Mouse (Mus musculus) heart, adult 2 months (tissue): ENCODE measurements around the gene Mrpl38. TPM values are rescaled to one million over a fixed set of nuclear protein-coding genes. Genes with fewer than 3 reads are reported as not detected.

Experiments used
- DNase-seq, 2 experiments: peaks; one replicate each; pipeline ENCODE4 v3.0.0; 2021
- H3K27ac ChIP-seq: fragments of 200-600 bp; 2 replicates; pipeline ENCODE4 v1.8.1; 2022
- H3K27me3 ChIP-seq: fragments of 200-500 bp; 2 replicates; pipeline ENCODE4 v1.6.1; 2012; ENCODE audit warnings: mild to moderate bottlenecking, low read length, inconsistent platforms, mixed read lengths; ENCODE audit not compliant: control insufficient read depth, insufficient read depth
- H3K36me3 ChIP-seq: fragments of 200-500 bp; 2 replicates; pipeline ENCODE4 v1.6.1; 2012; ENCODE audit warnings: low read length, inconsistent platforms; ENCODE audit not compliant: control insufficient read depth, insufficient read depth
- H3K4me1 ChIP-seq: fragments of 200-500 bp; 2 replicates; pipeline ENCODE4 v1.6.1; 2011; ENCODE audit warnings: low read length; ENCODE audit not compliant: control insufficient read depth, insufficient read depth
- H3K4me3 ChIP-seq: fragments of 200-600 bp; 2 replicates; pipeline ENCODE4 v1.8.1; 2022
- H3K79me2 ChIP-seq: fragments of 200-500 bp; replicated peaks from 2 replicates; pipeline ENCODE4 v1.6.1; 2012; ENCODE audit warnings: mild to moderate bottlenecking, inconsistent platforms, low read length, moderate library complexity, mixed read lengths; ENCODE audit not compliant: control insufficient read depth, insufficient read depth
- H3K9ac ChIP-seq: fragments of 200-500 bp; 2 replicates; pipeline ENCODE4 v1.6.1; 2012; ENCODE audit warnings: low read depth, mild to moderate bottlenecking, control low read depth, inconsistent platforms, low read length, mixed read lengths
- CTCF ChIP-seq: fragments of 200-600 bp; IDR thresholded peaks from 2 replicates; pipeline ENCODE4 v1.8.1; 2022; ENCODE audit warnings: antibody characterized with exemption, mild to moderate bottlenecking, moderate library complexity
- EP300 ChIP-seq: fragments of 200-500 bp; IDR thresholded peaks from 2 replicates; pipeline ENCODE4 v1.6.1; 2011; ENCODE audit warnings: low read depth, low read length, control low read depth; ENCODE audit not compliant: insufficient read depth
- POLR2A ChIP-seq: fragments of 200-500 bp; IDR thresholded peaks from 2 replicates; pipeline ENCODE4 v1.6.1; 2011; ENCODE audit warnings: mild to moderate bottlenecking, low read depth, low read length, control low read depth; ENCODE audit not compliant: insufficient read depth
- WGBS: fragments of 180-500 bp; shearing (Covaris S2); methylation state at CpG from one replicate; pipeline ENCODE4 v1.1.7; 2018; 5-methylcytosine and 5-hydroxymethylcytosine counted together
- intact Hi-C: fragments of 180-260 bp; cut with DNase I; formaldehyde crosslinking; loops from one replicate; pipeline ENCODE4 v1.15.1; 2025
- polyA plus RNA-seq: library from polyadenylated mRNA; depleted of rRNA; stranded (reverse); fragments of >200 nt; gene quantifications from 2 replicates; pipeline ENCODE4 v1.2.3, GENCODE M21; 2012
- total RNA-seq, 2 experiments: library from RNA; stranded (reverse); gene quantifications; 2 replicates each; pipeline ENCODE4 v1.2.3; 2021

Mrpl38 gene
- total and polyA plus RNA-seq, 3 experiments, result 55.5 to 59.7 (median 56.8) TPM

DNA sequence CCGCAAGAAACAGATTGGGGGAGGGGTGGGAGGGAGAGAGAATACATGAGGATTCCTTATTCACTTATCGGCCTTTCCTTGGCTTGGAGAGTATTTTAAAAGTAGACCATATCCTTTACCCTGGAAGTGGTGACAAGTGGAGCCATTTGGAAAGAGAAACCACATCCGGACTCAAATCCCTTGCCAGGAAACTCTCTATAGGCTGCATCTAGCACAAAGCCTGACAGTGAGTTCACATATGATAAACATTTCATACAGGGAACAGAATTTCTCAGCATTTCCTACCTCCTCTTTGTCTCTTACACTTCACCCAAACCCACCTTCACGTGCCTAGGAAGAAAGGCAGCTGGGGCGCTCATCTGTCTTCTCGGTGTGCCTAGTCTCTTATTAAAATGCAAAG, 28.6 kb upstream of the Mrpl38 start:
- 9% methylated on average over 6 of the region's 6 CpGs for WGBS
- DNase-seq, result no peak
- Histone ChIP-seq H3K27me3 (no peaks in the 10 kb centered on the region), H3K9ac (peak overlapping the region; percentile 87), H3K27ac (peak overlapping the region; percentile 81), H3K36me3 (no peaks in the 10 kb centered on the region), H3K4me1 (no peaks in the 10 kb centered on the region; the same call in 1 of the 2 replicates), H3K4me3 (peak overlapping the region; percentile 81), H3K79me2 (no peaks in the 10 kb centered on the region)
- intact Hi-C loops, result loop anchor here (2.0 kb wide), 2 partner anchors 24 to 52 kb away; no protein-coding TSS in a partner anchor
- TF ChIP-seq EP300 (no peak), CTCF (no peak)

DNA sequence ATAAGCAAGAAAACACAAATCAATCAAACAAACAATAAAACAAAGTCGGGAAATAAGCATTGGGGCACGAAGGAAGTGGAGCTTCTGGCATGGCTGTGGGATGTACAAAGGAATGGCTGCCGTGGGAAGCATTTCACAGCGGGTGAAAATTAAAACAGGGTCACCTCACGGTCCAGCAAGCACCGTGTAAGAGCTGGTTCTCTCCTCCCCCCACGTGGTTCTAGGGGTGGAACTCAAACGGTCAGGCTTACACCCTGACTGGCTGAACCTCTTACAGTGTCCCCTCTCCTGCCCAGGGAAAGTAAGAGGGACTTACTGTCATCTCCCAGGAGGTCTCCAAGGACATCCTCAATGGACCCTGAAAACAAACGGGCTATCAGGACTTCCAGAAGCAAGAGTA, 24.3 kb upstream of the Mrpl38 start:
- no peak overlapping the region for H3K9ac ChIP-seq
- no peaks in the 10 kb centered on the region for H3K36me3 ChIP-seq
- TF ChIP-seq POLR2A (no peak), CTCF (no peak), EP300 (no peak)
- no peak overlapping the region for H3K4me3 ChIP-seq
- no peak overlapping the region for H3K27ac ChIP-seq
- H3K4me1 ChIP-seq, result no peaks in the 10 kb centered on the region; the same call in 1 of the 2 replicates
- no peaks in the 10 kb centered on the region for H3K27me3 ChIP-seq
- H3K79me2 ChIP-seq, result no peaks in the 10 kb centered on the region
- 64% methylated on average over 9 of the region's 9 CpGs for WGBS
- intact Hi-C loops, result no loop called here
- no peak for DNase-seq

DNA sequence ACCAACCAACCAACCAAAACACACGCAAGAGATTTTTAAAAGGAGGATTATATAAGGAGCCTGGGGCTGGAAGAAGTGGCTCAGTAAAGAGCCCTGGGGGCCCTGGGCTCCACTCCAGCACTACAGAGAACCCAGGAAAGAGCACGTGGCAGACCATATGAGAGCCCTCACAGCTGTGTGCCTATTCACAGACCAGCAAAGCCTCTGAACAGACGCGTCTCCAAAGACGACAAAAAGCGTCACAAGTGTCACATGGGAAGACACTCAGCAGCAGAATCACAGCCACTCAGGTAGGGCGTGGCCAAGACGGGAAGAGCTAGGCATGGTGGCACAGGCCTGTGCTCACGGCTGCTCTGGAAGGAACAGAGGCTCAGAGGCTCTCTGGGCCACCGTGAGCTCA, 23.5 kb upstream of the Mrpl38 start:
- no peak overlapping the region for H3K27ac ChIP-seq
- H3K4me1 ChIP-seq, result no peaks in the 10 kb centered on the region
- H3K9ac ChIP-seq, result no peak overlapping the region
- 74% methylated on average over 10 of the region's 10 CpGs for WGBS
- H3K36me3 ChIP-seq, result no peaks in the 10 kb centered on the region
- H3K79me2 ChIP-seq, result no peaks in the 10 kb centered on the region
- no peak for TF ChIP-seq POLR2A
- TF ChIP-seq EP300, result no peak
- no peak for TF ChIP-seq CTCF
- H3K27me3 ChIP-seq, result no peaks in the 10 kb centered on the region
- intact Hi-C loops, result no loop called here
- DNase-seq, result no peak
- H3K4me3 ChIP-seq, result no peak overlapping the region

DNA sequence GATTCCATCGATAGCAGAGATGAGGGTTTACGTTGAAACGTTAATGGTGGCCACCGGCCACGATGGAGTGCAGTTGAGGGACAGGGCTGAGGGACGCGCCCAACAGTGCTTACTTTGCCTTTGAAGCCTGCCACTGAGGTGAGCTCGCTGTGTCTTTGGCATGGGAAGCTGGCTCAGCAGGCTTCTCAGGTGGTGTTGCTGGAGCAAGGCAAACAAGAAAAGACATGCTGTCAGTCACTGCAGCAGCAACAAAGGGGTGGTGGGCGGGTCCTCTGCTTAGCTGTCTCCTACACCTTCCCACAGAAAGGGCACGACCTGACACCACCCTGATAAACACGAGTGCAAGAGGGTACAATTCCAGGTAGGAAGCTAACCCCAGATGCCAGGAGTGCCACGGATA, 22.6 kb upstream of the Mrpl38 start:
- WGBS, result 81% methylated on average over 12 of the region's 12 CpGs
- intact Hi-C loops, result no loop called here

DNA sequence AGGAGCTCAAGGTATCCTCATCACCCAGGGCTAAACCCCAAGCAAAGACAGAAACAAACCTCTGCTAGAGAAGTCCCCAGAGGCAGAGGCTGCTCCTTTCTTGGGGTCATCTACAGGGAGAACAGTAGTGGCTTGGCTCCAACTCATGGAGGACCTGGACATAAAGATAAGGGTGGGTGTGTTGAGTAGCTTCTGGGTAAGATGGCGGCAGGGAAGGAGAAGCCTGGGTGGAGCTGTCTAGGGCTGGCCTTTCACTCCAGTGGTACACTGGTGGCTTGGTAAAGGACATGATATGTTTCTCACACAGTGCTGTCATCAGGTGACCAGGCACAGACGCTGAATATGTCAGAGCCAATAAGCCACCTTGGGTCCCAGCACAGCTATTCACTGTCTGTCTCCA, 12.3 kb upstream of the Mrpl38 start:
- no peaks in the 10 kb centered on the region for H3K4me1 ChIP-seq
- no peak overlapping the region for H3K9ac ChIP-seq
- H3K27ac ChIP-seq, result no peak overlapping the region
- TF ChIP-seq POLR2A (no peak), CTCF (no peak), EP300 (no peak)
- WGBS, result 89% methylated on average over 2 of the region's 2 CpGs
- DNase-seq, result no peak
- H3K79me2 ChIP-seq, result no peaks in the 10 kb centered on the region
- no peak overlapping the region for H3K4me3 ChIP-seq
- intact Hi-C loops, result no loop called here
- no peaks in the 10 kb centered on the region for H3K36me3 ChIP-seq
- H3K27me3 ChIP-seq, result no peaks in the 10 kb centered on the region

More for the DNA sequence above, 22.6 kb upstream of the Mrpl38 start:
- Histone ChIP-seq H3K27ac (no peak overlapping the region), H3K27me3 (no peaks in the 10 kb centered on the region), H3K9ac (no peak overlapping the region), H3K36me3 (no peaks in the 10 kb centered on the region), H3K79me2 (no peaks in the 10 kb centered on the region), H3K4me1 (no peaks in the 10 kb centered on the region), H3K4me3 (no peak overlapping the region)
- no peak for DNase-seq
- TF ChIP-seq CTCF, result no peak
- no peak for TF ChIP-seq EP300
- no peak for TF ChIP-seq POLR2A

DNA sequence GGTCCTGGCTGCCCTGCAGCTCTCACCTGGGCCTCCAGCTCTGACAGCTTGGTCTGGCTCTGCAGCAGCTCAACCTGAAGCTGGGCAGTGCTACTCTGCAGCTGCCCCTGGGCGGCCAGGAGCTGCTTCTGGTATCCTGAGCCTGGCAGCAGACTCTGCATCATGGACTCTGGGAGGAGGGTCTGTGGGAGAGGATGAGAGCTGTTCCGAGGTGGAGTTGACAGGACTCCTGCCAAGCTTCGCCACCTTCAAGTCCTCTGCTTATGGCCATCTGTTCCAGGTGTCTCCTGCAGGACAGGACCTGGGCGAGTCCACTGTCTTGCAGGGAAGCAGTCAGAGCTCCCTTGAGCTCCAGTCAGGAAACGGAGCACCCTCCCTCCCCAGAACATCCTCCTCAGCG, 10.7 kb upstream of the Mrpl38 start:
- no peak for DNase-seq
- intact Hi-C loops, result no loop called here
- H3K9ac ChIP-seq, result no peak overlapping the region
- H3K36me3 ChIP-seq, result no peaks in the 10 kb centered on the region
- no peaks in the 10 kb centered on the region for H3K79me2 ChIP-seq
- no peak overlapping the region for H3K4me3 ChIP-seq
- H3K27me3 ChIP-seq, result no peaks in the 10 kb centered on the region
- H3K4me1 ChIP-seq, result no peaks in the 10 kb centered on the region
- no peak for TF ChIP-seq EP300
- no peak for TF ChIP-seq POLR2A
- no peak for TF ChIP-seq CTCF
- H3K27ac ChIP-seq, result no peak overlapping the region
- 88% methylated on average over 6 of the region's 6 CpGs for WGBS

DNA sequence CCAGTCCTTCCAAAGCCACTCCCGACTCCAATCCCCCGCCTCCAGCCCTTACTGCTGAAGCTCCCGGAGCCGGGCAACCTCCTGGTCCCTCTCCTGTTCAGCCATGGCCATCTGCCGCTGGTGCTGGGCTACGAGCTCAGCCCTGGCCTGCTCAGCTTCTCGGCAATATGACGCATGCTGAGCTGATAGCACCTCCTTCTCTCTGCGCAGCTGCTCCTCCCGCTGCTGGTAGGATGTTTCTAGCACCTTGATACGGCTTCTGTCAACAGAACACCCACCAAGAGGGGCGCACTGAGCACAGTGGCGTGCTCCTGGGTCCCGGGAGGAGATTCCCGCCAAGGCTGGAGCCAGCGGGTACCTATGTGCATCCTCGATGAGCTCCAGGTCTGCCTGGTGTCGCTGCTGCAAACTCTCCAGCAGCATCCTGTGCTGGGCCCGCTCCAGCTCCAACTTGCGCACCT, 10.1 kb upstream of the Mrpl38 start:
- Histone ChIP-seq H3K79me2 (no peaks in the 10 kb centered on the region), H3K9ac (no peak overlapping the region), H3K27ac (no peak overlapping the region), H3K27me3 (no peaks in the 10 kb centered on the region), H3K36me3 (no peaks in the 10 kb centered on the region), H3K4me3 (no peak overlapping the region), H3K4me1 (no peaks in the 10 kb centered on the region)
- intact Hi-C loops, result no loop called here
- TF ChIP-seq POLR2A (no peak), EP300 (no peak), CTCF (no peak)
- 69% methylated on average over 20 of the region's 20 CpGs for WGBS
- DNase-seq, result no peak
